Mouse (Mus musculus) megakaryocyte, adult 5-6 weeks (primary cell): ENCODE measurements around the gene Rhbdd3. TPM values are rescaled to one million over a fixed set of nuclear protein-coding genes. Genes with fewer than 3 reads are reported as not detected.

Experiments used
- ATAC-seq: 2 replicates; pipeline ENCODE4 v1.8.0; 2016; ENCODE audit warnings: mild to moderate bottlenecking, inconsistent platforms; ENCODE audit not compliant: poor library complexity, severe bottlenecking
- total RNA-seq, 2 experiments: library from RNA; stranded (forward) in 1 of 2; stranded (reverse) in 1 of 2; fragments of 153-499, 151-499 nt in 1 of 2; fragments of 221-1000, 200-1000 nt in 1 of 2; gene quantifications; 2 replicates each; pipeline versions ENCODE4 v1.2.3 to v1.2.4; 2015 to 2017

The Rhbdd3 gene
- total RNA-seq, 2 experiments from 2014 or later, result 2.6 to 14.5 TPM

DNA sequence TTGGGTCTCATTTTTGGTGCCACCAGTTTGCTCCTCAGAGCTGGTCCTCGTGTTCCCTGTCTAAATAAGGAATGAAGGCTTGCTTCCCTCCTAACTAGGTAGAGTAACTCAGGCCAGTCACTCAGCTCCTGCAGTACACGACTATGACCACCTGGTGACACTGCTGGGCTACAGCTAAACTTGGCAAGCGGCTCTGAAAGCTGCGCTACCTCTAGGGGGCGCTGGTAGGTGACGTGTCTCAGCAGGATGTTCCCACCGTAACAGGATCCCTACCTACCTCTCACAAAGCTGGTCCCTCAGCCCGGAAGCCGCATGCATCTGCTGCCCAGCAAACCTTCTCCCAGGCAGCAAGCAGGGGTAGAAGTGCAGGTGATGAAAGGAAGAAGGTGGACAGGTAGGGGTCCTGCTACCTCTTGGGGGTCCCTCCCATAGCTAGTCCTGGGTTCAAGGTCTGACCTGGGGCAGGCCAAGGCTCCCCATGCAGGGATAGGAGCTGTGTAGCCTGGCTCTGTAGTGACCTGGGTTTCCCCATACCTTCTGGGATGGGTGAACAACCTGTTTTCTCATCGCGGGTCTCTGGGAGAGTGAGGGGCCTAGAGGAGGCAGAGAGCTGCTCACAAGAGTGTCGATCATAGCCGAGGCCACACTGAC is 16.3 kb downstream of the Rhbdd3 start:
- peak; percentile 99 for ATAC-seq

DNA sequence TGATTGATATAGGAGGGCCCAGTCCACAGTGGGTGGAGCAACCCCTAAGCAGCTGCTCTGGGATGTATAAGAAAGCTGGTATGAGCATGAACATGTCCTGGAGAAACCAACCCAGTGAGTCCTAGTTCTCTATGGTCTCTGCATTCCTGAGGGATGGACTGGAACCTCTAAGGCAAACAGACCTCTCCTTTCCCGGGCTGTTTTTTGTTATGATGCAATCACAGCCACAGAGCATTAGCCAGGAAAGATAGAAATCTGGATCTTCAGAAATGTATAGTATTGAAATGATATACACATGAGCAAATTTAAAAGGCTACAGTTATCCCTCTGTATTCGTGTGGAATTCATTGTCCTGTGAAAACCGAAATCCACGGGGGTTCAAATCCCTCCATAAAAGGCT is 27.0 kb downstream of the Rhbdd3 start:
- no peak for ATAC-seq

DNA sequence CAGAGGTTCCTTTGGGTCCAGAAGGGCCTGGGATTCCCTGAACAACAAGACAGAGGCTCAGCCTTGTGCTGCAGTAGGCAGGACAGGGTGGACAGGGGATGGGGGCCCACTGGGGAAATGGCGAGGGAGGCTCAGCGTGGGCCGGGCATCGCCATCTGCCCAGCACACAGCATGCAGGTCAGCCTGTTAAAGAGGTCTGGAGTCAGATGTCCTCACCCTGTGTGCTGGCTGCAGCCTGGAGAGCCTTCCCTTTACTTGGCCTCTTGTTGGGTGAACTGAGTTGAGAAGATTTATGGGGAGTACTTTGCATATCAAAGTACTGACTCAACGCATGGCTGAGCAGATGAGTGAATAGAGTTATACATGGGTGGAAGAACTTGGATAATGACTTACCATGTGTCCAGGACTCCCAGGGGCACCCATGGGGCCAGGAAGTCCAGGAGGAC is 30.3 kb downstream of the Rhbdd3 start:
- no peak for ATAC-seq

DNA sequence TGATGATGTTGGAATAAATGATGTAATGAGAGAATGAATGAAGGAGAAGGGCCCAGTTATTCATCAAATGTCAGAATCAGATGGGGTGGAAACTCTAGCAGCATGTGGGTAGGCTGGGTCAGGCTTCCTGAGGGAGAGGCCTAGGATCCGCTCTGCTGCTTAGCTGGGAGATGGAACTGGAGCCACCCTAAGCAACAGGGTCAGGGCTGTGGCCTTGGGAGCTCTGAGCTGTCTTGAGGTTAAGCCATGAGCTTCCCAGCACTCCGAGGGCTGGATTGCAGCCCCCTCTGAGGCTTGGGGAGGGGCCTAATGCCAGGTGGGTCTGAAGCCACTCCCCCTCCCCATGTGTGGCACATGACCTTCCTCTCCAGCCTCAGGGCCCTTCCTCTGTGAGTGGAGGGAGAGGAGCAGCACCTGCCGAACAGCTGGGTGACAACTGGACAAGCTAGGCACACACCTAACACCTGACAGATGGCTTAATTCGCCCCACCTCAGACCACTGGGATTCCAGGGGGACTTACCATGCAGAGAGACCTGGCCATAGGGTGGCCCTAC is 31.5 kb downstream of the Rhbdd3 start:
- no peak for ATAC-seq

DNA sequence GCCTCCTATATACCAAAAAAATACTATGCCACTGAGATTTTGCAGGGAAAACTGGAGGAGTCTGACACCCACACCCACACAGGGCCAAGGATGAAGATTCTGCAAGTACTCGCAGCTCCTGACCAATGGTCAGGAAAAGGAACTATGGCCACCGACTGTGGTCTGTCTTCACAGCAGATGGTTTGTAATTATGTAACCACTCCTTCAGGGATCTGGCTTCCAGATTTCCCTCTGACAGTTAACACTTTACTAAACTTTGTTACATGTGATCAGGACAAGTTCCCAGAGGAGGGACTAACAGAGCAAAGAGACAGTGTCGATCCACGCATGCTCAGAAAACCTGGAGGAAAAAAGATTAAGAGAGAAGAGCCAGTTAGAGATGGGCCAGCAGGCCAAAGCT is 34.0 kb downstream of the Rhbdd3 start:
- ATAC-seq, result no peak

- ATAC-seq, result no peak
Observed at GRCm38 (mm10) chr11:5135914-5136313, 37.2 kb downstream of the Rhbdd3 start.

DNA sequence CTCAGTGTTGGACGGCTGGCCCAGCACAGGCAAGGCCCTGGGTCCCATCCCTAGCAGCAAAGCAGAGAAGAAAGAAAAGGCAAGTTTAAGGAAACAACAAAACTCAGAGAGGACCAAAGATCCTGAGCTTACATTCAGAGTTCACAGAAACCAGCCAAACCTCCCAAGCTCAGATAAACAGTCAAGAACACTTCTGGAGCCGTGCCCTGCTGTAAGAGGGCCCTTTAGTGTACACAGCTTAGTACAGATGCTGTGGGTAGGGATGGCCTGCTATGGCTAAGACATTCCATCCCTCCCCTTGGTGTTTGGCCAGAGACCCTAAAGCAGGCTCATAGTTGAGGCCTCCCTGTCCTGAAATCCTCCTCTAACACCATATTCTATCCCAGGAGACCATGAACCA is 39.9 kb downstream of the Rhbdd3 start:
- no peak for ATAC-seq

DNA sequence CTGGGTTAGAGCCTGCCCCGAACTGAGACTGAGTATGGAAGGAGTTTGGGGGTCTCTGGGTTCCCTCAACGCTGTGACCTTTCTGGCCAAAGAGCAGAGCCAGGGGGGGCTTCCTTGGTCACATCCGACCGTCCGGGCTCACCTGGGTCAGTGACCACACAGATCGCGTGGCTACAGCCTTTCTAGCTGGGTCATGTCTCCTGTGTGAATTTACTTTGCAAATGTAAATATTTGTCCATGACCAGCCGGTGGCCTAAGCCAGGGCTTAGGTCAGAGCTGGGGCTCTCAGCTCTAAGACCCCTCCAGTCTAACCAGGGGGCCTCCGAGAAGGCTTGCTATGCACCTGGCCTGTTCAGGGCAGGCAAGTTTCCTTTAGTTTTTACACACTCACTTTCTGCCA is 40.6 kb downstream of the Rhbdd3 start:
- ATAC-seq, result no peak

- ATAC-seq, result no peak
Observed at GRCm38 (mm10) chr11:5140619-5141018, 41.9 kb downstream of the Rhbdd3 start.

- no peak for ATAC-seq
Observed at GRCm38 (mm10) chr11:5141252-5141651, 42.5 kb downstream of the Rhbdd3 start.

- ATAC-seq, result no peak
Observed at GRCm38 (mm10) chr11:5141965-5142364, 43.2 kb downstream of the Rhbdd3 start.

- ATAC-seq, result no peak
Observed at GRCm38 (mm10) chr11:5145600-5145999, 46.9 kb downstream of the Rhbdd3 start.

DNA sequence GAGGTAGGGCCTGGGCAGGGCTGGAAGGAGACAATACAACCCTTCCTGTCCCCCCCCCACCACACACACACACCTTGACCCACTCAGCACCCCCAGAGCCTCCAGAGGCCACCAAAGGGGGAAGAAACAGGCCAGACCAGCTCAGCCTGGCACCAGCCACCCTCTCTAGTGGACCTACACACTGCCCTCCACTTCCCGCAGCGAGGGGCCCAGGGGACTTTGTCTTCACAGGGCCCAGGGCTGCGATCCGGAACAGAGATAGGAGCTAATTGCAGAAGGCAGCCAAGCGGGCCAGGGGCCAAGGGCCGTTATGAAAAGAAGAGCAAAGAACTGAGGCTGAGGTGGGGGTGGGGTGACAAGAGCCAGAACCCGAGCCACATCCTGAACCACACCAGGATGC is 50.5 kb downstream of the Rhbdd3 start:
- peak; percentile 30; the same call in 1 of the 2 replicates for ATAC-seq

GRCm38 (mm10) chr11:5149955-5150354 is 51.2 kb downstream of the Rhbdd3 start:
- no peak for ATAC-seq

DNA sequence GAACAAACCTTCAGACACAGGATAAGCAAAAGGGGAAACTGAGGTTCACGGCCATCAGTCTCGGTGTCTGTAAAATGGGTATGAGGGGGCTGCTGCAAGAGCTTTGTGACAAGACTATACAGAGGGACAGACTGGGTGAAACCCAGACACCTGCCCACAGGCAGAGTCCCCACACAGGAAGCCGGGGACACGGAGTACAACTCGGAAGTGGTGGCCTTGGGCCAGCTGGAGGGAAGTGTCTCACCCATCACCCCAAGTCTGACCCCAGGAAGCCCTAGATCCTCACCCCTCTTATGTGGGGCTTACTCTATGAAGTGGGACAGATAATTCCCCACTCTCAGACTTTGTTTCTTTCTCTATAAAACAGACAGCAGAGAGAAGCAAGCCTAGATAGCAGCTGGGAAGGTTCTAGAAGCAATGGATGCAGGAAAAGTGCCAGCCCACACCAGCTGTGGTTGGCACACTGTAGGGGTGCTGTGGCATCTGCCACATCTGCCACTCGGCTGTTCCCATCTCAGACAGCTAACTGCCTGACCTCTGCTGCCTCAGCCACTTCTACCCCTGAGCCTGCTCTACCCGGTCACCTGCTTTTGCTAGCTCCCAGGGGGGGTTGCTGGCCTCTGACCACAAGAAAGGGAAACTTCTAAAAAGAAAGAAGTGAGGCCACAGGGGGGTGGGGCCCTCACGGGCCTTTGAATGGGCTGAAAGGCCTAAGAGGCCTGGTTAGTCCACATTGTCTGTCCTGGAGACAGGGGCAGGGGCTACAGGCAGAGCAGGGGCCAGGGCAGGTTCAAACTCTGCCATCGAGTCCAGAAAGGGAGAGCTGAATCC is 51.9 kb downstream of the Rhbdd3 start:
- peak; percentile 61 for ATAC-seq

GRCm38 (mm10) chr11:5151247-5151630 is 52.5 kb downstream of the Rhbdd3 start:
- ATAC-seq, result no peak

- ATAC-seq, result 0 out of 2 replicates have a peak, but pooled peaks have one; percentile 35
Observed at GRCm38 (mm10) chr11:5151680-5152337, 53.1 kb downstream of the Rhbdd3 start, which contains the start of gene Emid1. Emid1 (minus strand) TSS chr11:5152257.

DNA sequence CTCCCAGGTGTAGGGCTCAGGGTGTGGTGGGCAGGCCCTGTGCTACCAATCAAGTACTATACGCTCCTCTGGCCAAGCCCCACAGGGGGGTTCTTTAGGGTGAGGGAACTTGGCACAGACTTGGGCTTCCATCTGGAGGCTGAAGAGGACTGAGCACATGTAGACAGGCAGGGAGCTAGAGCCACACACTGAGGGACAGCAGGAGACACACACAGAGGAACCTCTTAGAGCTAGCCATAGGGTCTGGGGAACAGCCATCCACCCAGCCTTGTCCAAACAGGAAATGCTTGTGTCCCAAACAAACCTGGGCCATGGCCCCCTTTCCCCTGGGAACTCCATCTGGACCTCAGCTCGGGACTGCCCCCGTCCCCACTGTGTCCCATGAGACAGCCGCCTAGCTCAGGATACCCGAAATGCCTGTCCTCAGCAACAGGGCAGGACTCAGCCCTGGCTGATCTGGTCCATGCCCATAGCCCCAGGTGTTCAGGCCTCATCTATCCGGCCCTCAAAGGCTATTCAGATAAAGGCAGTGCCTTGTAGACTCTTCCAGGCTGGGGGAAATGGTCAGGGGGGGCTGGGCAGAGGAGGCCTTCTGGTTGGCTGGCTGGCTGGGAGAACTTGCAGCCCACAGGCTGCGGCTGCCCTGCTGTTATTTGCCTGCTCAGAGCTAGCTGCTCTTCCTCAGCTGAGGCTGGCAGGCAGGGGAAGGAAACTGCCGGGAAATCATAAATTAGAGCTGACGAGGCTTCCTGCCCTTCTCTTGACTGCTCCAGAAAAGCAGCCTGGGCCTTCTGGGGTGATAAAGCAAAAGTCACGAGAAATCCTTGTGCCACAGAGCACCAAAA is 56.5 kb downstream of the Rhbdd3 start:
- no peak for ATAC-seq
